Mouse (Mus musculus) heart, postnatal 0 days (tissue): ENCODE measurements around the gene Reln. TPM values are rescaled to one million over a fixed set of nuclear protein-coding genes. Genes with fewer than 3 reads are reported as not detected.

Experiments
- ATAC-seq: fragments of 200-750 bp; cut with Nextera tagmentation; 2 replicates; pipeline ENCODE4 v1.8.0; 2017; ENCODE audit warnings: low read depth, moderate number of reproducible peaks, moderate library complexity; ENCODE audit not compliant: insufficient read depth
- DNase-seq: peaks from one replicate; pipeline ENCODE4 v3.0.0-alpha.2; 2016; ENCODE audit warnings: low spot score
- H3K27ac ChIP-seq: fragments of 300-500 bp; sonication (generic); 2 replicates; pipeline ENCODE4 v1.5.1; 2014; ENCODE audit warnings: low read depth, mild to moderate bottlenecking
- H3K27me3 ChIP-seq: fragments of 300-500 bp; sonication (generic); 2 replicates; pipeline ENCODE4 v1.6.1; 2014; ENCODE audit warnings: low read length, mixed read lengths; ENCODE audit not compliant: control insufficient read depth, insufficient read depth
- H3K36me3 ChIP-seq: fragments of 300-500 bp; sonication (generic); replicated peaks from 2 replicates; pipeline ENCODE4 v1.6.1; 2014; ENCODE audit warnings: low read length, mixed read lengths; ENCODE audit not compliant: control insufficient read depth, insufficient read depth
- H3K4me1 ChIP-seq: fragments of 300-500 bp; sonication (generic); 2 replicates; pipeline ENCODE4 v1.6.1; 2014; ENCODE audit warnings: antibody characterized with exemption; ENCODE audit not compliant: control insufficient read depth, insufficient read depth
- H3K4me2 ChIP-seq: fragments of 300-500 bp; sonication (generic); 2 replicates; pipeline ENCODE4 v1.6.1; 2014; ENCODE audit warnings: low read depth, mild to moderate bottlenecking, low read length, moderate library complexity
- H3K4me3 ChIP-seq: fragments of 300-500 bp; sonication (generic); 2 replicates; pipeline ENCODE4 v1.5.1; 2014; ENCODE audit warnings: low read depth, low read length
- H3K9ac ChIP-seq: fragments of 300-500 bp; sonication (generic); replicated peaks from 2 replicates; pipeline ENCODE4 v1.6.1; 2014; ENCODE audit warnings: low read depth, low read length, mixed read lengths
- H3K9me3 ChIP-seq: fragments of 300-500 bp; sonication (generic); replicated peaks from 2 replicates; pipeline ENCODE4 v1.6.1; 2016; ENCODE audit warnings: low read length; ENCODE audit not compliant: control insufficient read depth
- CTCF ChIP-seq: IDR thresholded peaks from 2 replicates; pipeline ENCODE4 v1.5.1; 2016; ENCODE audit warnings: antibody characterized with exemption, control low read depth, low read depth
- EP300 ChIP-seq: IDR thresholded peaks from 2 replicates; pipeline ENCODE4 v1.6.1; 2016; ENCODE audit warnings: antibody characterized with exemption, low read depth
- WGBS: fragments of 180-500 bp; shearing (Covaris S2); extraction: QIAGEN DNeasy Blood & Tissue Kit; methylation state at CpG from one replicate; pipeline ENCODE4 v1.1.7; 2014; 5-methylcytosine and 5-hydroxymethylcytosine counted together
- polyA plus RNA-seq: library from polyadenylated mRNA; unstranded; fragments of >200 nt; fragmentation: Nextera tagmentation; extraction: Ambion mirVana; gene quantifications from 2 replicates; pipeline ENCODE4 v1.2.1, GENCODE M21; 2015
- total RNA-seq: library from RNA; depleted of rRNA; stranded (reverse); fragments of >200 nt; gene quantifications from 2 replicates; pipeline ENCODE4 v1.2.3, GENCODE M21; 2014; ENCODE audit warnings: low replicate concordance

Gene Reln
- total and polyA plus RNA-seq, 2 experiments from 2014 or later, result 1.00 to 14.4 TPM

DNA sequence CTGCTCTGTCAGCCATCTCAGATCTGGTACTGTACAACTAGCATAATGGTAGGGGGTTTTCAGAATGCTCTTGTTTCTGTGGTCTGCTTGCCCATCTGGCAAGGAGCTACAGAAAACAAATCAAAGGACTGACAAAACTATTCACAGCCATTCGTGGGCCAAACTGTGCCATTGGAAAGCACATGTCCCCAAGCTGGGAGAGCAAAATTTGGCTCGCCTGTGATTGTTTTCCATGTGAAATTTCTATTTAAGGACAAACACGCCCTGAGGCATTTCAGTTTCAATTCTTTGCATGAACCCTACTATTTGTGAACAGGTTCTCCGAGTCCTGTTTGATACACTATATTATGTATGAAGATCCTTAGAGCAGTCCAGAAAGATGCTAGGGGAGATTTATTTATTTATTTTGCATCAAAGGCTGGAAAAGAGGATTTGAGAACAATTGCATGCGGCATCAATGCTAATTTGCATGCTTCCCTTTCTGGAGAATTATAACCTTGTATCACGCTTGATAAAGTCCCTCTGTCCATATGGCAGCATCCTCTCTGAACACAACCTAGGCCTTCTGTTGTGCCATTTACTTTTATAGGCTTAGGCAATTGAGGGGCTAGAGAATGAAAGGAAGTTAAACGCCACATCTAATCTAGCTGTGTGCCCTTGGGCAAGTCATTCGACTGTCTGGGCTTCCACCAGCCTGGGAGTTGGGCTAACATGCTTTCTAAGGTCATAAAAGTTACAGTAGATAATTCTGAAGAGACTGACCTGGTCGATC is 396.7 kb downstream of the Reln start:
- no peak overlapping the region for H3K27ac ChIP-seq
- H3K27me3 ChIP-seq, result no peaks in the 10 kb centered on the region
- WGBS, result 77% methylated on average over 9 of the region's 9 CpGs
- H3K36me3 ChIP-seq, result no peaks in the 10 kb centered on the region
- H3K4me1 ChIP-seq, result no peaks in the 10 kb centered on the region
- no peak overlapping the region for H3K9ac ChIP-seq
- DNase-seq (no peak), ATAC-seq (no peak)
- TF ChIP-seq CTCF (no peak), EP300 (no peak)
- H3K9me3 ChIP-seq, result no peaks in the 10 kb centered on the region
- no peak overlapping the region for H3K4me3 ChIP-seq
- H3K4me2 ChIP-seq, result no peak overlapping the region

DNA sequence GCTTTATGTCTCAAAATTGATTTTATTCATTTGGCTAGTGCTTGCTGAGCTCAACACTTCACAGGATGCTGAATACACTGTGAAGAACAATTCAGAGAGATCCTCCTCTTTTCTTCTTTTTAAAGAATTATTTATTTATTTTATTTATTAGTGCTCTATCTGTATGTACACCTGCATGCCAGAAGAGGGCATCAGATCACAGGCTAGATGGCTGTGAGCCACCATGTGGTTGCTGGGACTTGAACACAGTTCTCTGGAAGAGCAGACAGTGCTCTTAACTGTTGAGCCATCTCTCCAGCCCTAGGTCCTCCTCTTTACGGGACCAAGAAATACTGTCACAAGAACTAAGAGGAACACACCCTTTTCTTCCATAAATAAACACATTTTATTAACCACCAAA is 399.9 kb downstream of the Reln start:
- no peak for TF ChIP-seq EP300
- TF ChIP-seq CTCF, result peak; percentile 11; the same call in 1 of the 2 replicates
- 88% methylated on average over 1 of the region's 1 CpGs for WGBS
- no peak for ATAC-seq

GRCm38 (mm10) chr5:21939405-21939804 is 405.1 kb downstream of the Reln start:
- Histone ChIP-seq H3K9ac (no peak overlapping the region), H3K36me3 (no peaks in the 10 kb centered on the region), H3K4me2 (peak overlapping the region; percentile 41), H3K27ac (no peak overlapping the region), H3K9me3 (no peaks in the 10 kb centered on the region), H3K4me1 (no peaks in the 10 kb centered on the region), H3K4me3 (no peak overlapping the region), H3K27me3 (no peaks in the 10 kb centered on the region)
- WGBS, result 38% methylated on average over 9 of the region's 9 CpGs
- ATAC-seq, result no peak
- TF ChIP-seq EP300, result no peak
- no peak for TF ChIP-seq CTCF
- DNase-seq, result peak; percentile 15

More for the DNA sequence above, 399.9 kb downstream of the Reln start:
- Histone ChIP-seq H3K4me3 (no peak overlapping the region), H3K27me3 (no peaks in the 10 kb centered on the region), H3K36me3 (no peaks in the 10 kb centered on the region), H3K4me2 (no peak overlapping the region), H3K4me1 (no peaks in the 10 kb centered on the region), H3K27ac (no peak overlapping the region), H3K9me3 (no peaks in the 10 kb centered on the region), H3K9ac (no peak overlapping the region)
- no peak for DNase-seq

- no peak for DNase-seq
- H3K36me3 ChIP-seq, result no peaks in the 10 kb centered on the region
- ATAC-seq, result no peak
- H3K4me2 ChIP-seq, result no peak overlapping the region
- H3K27ac ChIP-seq, result no peak overlapping the region
- H3K4me3 ChIP-seq, result no peak overlapping the region
- no peaks in the 10 kb centered on the region for H3K9me3 ChIP-seq
- H3K27me3 ChIP-seq, result no peaks in the 10 kb centered on the region
- WGBS, result 71% methylated on average over 5 of the region's 5 CpGs
- TF ChIP-seq CTCF (no peak), EP300 (no peak)
- H3K9ac ChIP-seq, result no peak overlapping the region
- no peaks in the 10 kb centered on the region for H3K4me1 ChIP-seq
These were observed 406.4 kb downstream of the Reln start for GRCm38 (mm10) chr5:21938138-21938537.

DNA sequence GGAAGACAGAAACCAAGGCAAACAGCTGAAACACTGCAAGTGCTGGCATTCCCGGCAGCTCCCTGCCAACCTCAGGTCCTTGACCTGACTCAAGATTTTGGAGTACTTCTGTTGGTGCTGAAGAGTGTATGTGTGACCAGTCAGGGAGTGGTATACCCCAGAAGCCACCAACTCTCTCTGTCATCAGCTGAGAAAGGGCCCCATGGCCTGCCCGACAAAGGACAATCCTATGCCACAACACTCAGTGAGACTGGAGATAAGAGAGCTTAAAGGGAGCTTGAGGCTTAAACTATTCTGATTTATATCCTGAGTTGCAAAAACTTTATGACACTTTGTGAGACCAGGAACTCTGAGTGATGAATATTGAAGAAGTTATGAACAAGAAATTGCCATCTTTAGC is 407.9 kb downstream of the Reln start:
- TF ChIP-seq CTCF, result no peak
- TF ChIP-seq EP300, result no peak
- Histone ChIP-seq H3K27ac (no peak overlapping the region), H3K27me3 (no peaks in the 10 kb centered on the region), H3K9me3 (no peaks in the 10 kb centered on the region), H3K4me2 (no peak overlapping the region), H3K9ac (no peak overlapping the region), H3K36me3 (no peaks in the 10 kb centered on the region), H3K4me3 (no peak overlapping the region), H3K4me1 (no peaks in the 10 kb centered on the region)
- DNase-seq (no peak), ATAC-seq (no peak)
- 59% methylated on average over 2 of the region's 2 CpGs for WGBS

GRCm38 (mm10) chr5:21936096-21936495 is 408.4 kb downstream of the Reln start:
- WGBS, result 81% methylated on average over 5 of the region's 5 CpGs
- no peaks in the 10 kb centered on the region for H3K9me3 ChIP-seq
- H3K27ac ChIP-seq, result no peak overlapping the region
- DNase-seq, result no peak
- TF ChIP-seq CTCF, result no peak
- TF ChIP-seq EP300, result no peak
- no peaks in the 10 kb centered on the region for H3K36me3 ChIP-seq
- no peaks in the 10 kb centered on the region for H3K27me3 ChIP-seq
- no peak for ATAC-seq
- H3K4me1 ChIP-seq, result no peaks in the 10 kb centered on the region
- H3K4me2 ChIP-seq, result no peak overlapping the region
- no peak overlapping the region for H3K4me3 ChIP-seq
- H3K9ac ChIP-seq, result no peak overlapping the region
